In the genomic region with DNA sequence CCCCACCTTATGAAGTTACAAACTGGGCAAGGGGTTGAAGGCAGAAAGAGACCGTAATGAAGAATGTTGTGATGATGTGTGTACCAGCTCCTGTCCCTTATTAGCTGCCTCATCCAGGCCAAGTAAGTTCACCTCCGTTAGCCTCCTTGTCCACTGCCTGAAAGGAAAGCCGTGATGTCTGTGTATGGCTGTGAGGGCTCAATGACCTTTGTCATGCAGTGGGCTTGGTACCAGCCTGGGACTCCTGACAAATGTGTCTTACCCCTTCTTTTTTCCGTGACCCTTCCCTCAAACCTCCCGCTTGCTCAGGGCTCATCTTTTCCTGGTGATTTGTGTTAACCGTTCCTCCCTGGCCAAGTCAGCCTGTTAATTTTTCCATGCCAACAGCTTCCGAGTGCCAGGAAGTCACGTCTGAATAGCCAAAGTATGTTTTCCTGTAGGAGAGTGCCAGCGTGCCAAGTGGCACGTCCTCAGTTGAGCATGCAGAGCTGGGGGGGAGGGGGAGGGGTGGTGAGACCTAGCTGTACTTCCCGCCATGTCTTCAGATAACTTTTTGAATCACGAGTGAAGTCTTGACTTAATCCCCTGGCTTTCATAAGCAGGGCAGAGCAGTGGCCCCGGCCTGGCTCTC, we compare ENCODE assay signal across 8 mouse cellular contexts.
DNase-seq lines count a peak whose midpoint lies in the region; ATAC-seq lines count a peak whose summit lies in the region.

No protein-coding gene starts in this region.

- no peak overlapping the region for H3K4me2 ChIP-seq in embryonic facial prominence, embryonic 13.5 days
- H3K4me2 ChIP-seq in limb, embryonic 15.5 days = no peak overlapping the region
- no peak overlapping the region for H3K4me2 ChIP-seq in intestine, embryonic 16.5 days (ENCODE audit: low read depth, low read length)

- WGBS in embryonic facial prominence, embryonic 13.5 days = 64% methylated on average over 13 of the region's 13 CpGs
- WGBS in limb, embryonic 15.5 days = 59% methylated on average over 13 of the region's 13 CpGs
- WGBS in intestine, embryonic 16.5 days = 70% methylated on average over 13 of the region's 13 CpGs

- no peaks in the 10 kb centered on the region for H3K9me3 ChIP-seq in embryonic facial prominence, embryonic 13.5 days
- H3K9me3 ChIP-seq in limb, embryonic 15.5 days = no peaks in the 10 kb centered on the region
- H3K9me3 ChIP-seq in intestine, embryonic 16.5 days (ENCODE audit: control insufficient read depth, low read length) = no peaks in the 10 kb centered on the region

- intact Hi-C loops in left cerebral cortex, postnatal 4 days (cut with DNase I) = loop anchor here (5.0 kb wide), 2 partner anchors 171 to 334 kb away; no protein-coding TSS in a partner anchor

- H3K36me3 ChIP-seq in embryonic facial prominence, embryonic 13.5 days = no peaks in the 10 kb centered on the region
- H3K36me3 ChIP-seq in limb, embryonic 15.5 days = no peaks in the 10 kb centered on the region
- no peaks in the 10 kb centered on the region for H3K36me3 ChIP-seq in intestine, embryonic 16.5 days (ENCODE audit: control insufficient read depth, insufficient read depth, low read length)

- peak; percentile 64 for DNase-seq in left cerebral cortex, postnatal 4 days
- DNase-seq in left cerebral cortex, adult 8-10 months (ENCODE audit: low spot score in 2 of 2) = no peak
- DNase-seq in cerebellum, adult 11-12 months = peak; percentile 52
- DNase-seq in natural killer cell, adult 2 months (ENCODE audit: low spot score in 2 of 2) = no peak
- no peak for DNase-seq in frontal cortex, adult 2 months (ENCODE audit: extremely low spot score in 1 of 2, low spot score in 1 of 2)

- no peak overlapping the region for H3K27ac ChIP-seq in embryonic facial prominence, embryonic 13.5 days
- peak overlapping the region; percentile 80 for H3K27ac ChIP-seq in limb, embryonic 15.5 days
- no peak overlapping the region for H3K27ac ChIP-seq in intestine, embryonic 16.5 days (ENCODE audit: low read length)

- ATAC-seq in embryonic facial prominence, embryonic 13.5 days (ENCODE audit: insufficient number of reproducible peaks, insufficient read depth, low FRiP score, low TSS enrichment, low read depth) = no peak
- no peak for ATAC-seq in limb, embryonic 15.5 days (ENCODE audit: insufficient number of reproducible peaks, low FRiP score, low TSS enrichment, low read depth)
- ATAC-seq in intestine, embryonic 16.5 days = no peak

- H3K27me3 ChIP-seq in embryonic facial prominence, embryonic 13.5 days = no peaks in the 10 kb centered on the region
- no peaks in the 10 kb centered on the region for H3K27me3 ChIP-seq in limb, embryonic 15.5 days
- no peaks in the 10 kb centered on the region for H3K27me3 ChIP-seq in intestine, embryonic 16.5 days (replicated peaks; ENCODE audit: control insufficient read depth, insufficient read depth, low read length)

- peaks cover 58% of the 10 kb centered on the region for H3K4me1 ChIP-seq in embryonic facial prominence, embryonic 13.5 days
- peaks cover 53% of the 10 kb centered on the region for H3K4me1 ChIP-seq in limb, embryonic 15.5 days
- H3K4me1 ChIP-seq in intestine, embryonic 16.5 days (ENCODE audit: control insufficient read depth, insufficient read depth, low read length) = peaks cover 16% of the 10 kb centered on the region

- no peak overlapping the region for H3K4me3 ChIP-seq in embryonic facial prominence, embryonic 13.5 days
- no peak overlapping the region for H3K4me3 ChIP-seq in limb, embryonic 15.5 days
- H3K4me3 ChIP-seq in intestine, embryonic 16.5 days (ENCODE audit: low read length) = no peak overlapping the region

- peak overlapping the region; percentile 32; the same call in 1 of the 2 replicates for H3K9ac ChIP-seq in embryonic facial prominence, embryonic 13.5 days
- H3K9ac ChIP-seq in limb, embryonic 15.5 days = no peak overlapping the region
- no peak overlapping the region for H3K9ac ChIP-seq in intestine, embryonic 16.5 days (ENCODE audit: low read depth, low read length)

Comparison
In these comparisons a context has a peak if more than half of its experiments do, and no peak if none do; other contexts are left out.
1. DNase-seq: peak in left cerebral cortex, postnatal 4 days (single experiment) and cerebellum, adult 11-12 months (single experiment); none in left cerebral cortex, adult 8-10 months (0 of 2), natural killer cell, adult 2 months (0 of 2) and frontal cortex, adult 2 months (0 of 2).